Mouse (Mus musculus) heart, adult 18-20 months (tissue): ENCODE data around the gene Adamtsl4. TPM values are rescaled to one million over a fixed set of nuclear protein-coding genes. Genes with fewer than 3 reads are reported as not detected.

Source experiments
- DNase-seq, 2 experiments: peaks; one replicate each; pipeline ENCODE4 v3.0.0; 2021 to 2022; ENCODE audit warnings: mixed read lengths in 1 of 2
- microRNA-seq, 2 experiments: library from miRNA; unstranded; fragments of <30 nt; microRNA quantifications; one replicate each; pipeline ENCODE4 v1.2.0; 2022
- total RNA-seq, 2 experiments: library from RNA; stranded (reverse); gene quantifications; 2 replicates each; pipeline ENCODE4 v1.2.3; 2021

Gene Adamtsl4
- total RNA-seq, 2 experiments from 2014 or later = 39.1 to 40.6 TPM

GRCm38 (mm10) chr3:95635636-95636035, 52.1 kb downstream of the Adamtsl4 start:
- DNase-seq = peak in 1 of 2 experiments; percentile 46

DNA sequence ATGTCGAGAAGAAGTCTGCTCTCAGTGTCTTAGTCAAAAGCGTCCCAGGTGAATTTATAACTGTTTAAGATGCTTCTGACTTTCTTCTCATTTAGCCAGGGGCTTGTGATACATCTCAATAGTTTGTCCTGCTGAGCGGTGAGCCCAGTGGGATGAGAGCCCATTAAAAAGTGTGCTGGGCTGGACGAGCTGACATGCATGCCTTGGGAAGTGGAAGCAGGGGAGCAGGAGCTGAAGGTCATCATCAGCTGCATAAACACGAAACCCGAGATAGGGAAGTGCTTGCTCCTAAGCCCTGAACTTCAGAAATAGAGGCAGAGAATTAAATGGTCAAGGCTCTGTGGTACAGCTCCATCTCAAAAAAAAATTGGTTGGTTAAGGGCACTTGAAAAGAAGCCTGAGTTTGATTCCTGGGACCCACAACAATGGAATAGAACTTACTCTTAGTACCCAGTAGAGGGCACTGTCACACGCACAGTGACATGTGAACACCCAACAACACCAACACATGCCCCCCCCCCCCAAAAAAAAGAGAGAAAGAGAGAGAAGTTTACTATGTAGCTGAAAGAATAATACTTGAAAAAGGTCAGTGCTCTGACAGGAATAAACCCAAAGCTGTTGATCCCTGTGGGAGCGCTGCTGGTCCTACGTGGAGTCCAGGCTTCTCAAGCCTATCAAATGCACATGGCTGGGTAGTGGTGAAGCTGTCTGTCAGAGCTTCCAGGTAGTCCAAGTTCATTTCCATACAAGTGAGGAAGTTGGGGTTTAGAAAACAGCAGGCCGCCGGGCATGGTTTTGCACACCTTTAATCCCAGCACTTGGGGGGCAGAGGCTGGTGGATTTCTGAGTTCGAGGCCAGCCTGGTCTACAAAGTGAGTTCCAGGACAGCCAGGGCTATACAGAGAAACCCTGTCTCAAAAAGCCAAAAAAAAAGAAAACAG, 54.8 kb downstream of the Adamtsl4 start:
- DNase-seq = peak in 1 of 2 experiments; percentile 46

GRCm38 (mm10) chr3:95631304-95631703, 56.4 kb downstream of the Adamtsl4 start:
- no peak for DNase-seq

DNA sequence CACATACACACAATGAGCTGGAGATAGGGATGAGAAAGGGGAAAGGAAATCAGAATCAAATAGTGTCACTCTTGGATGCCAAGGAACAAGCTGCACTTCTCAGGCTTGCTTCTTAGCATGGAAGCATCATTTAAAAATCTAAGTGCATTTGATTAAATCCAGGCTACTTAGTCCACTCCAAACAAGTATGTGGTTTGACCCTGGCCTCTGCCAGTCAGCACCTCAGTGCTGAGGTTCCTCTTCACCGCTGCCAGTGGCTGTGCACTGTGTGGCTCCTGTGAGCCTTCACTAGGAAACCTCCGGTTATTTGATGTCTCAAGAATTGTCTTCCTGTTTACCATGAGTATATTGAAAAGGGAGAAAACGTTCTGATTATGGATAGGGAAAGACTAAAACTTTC, 56.9 kb downstream of the Adamtsl4 start:
- DNase-seq = no peak

GRCm38 (mm10) chr3:95629755-95630154, 58.0 kb downstream of the Adamtsl4 start:
- DNase-seq = peak in 1 of 2 experiments; percentile 36

- no peak for DNase-seq
Measured at GRCm38 (mm10) chr3:95627763-95628162, 60.0 kb downstream of the Adamtsl4 start.

Small RNA genes lying within 50 kb of the gene (microRNA-seq; reads per million reads assigned to microRNA genes)
- 0 to 0.27 reads per million in 2 experiments for gene Mir7014

Other genes starting within 250 kb of the Adamtsl4 start
- 1 to 10 TPM; 5.5 to 7.4 TPM for gene Ctsk, start 188.7 kb downstream of the Adamtsl4 start, total RNA-seq
- gene Ctss, start 161.1 kb downstream of the Adamtsl4 start, total RNA-seq = 10 to 100 TPM; 18.2 to 24.3 TPM
- gene Hormad1, start 128.2 kb downstream of the Adamtsl4 start, total RNA-seq = not detected
- 10 to 100 TPM; 18.0 to 19.9 TPM for gene Golph3l, start 99.0 kb downstream of the Adamtsl4 start, total RNA-seq
- 10 to 100 TPM; 74.3 to 75.2 TPM for gene Ensa, start 62.9 kb downstream of the Adamtsl4 start, total RNA-seq
- 100 to 1,000 TPM; 159 to 167 TPM for gene Mcl1, start 29.1 kb downstream of the Adamtsl4 start, total RNA-seq
- gene Ecm1, start 51.7 kb upstream of the Adamtsl4 start, total RNA-seq = 10 to 100 TPM; 46.4 to 52.7 TPM
- 10 to 100 TPM; 44.4 to 49.4 TPM for gene Tars2, start 72.3 kb upstream of the Adamtsl4 start, total RNA-seq
- gene Rprd2, start 130.9 kb upstream of the Adamtsl4 start, total RNA-seq = 10 to 100 TPM; 42.5 to 44.6 TPM
- 10 to 100 TPM; 20.5 to 22.9 TPM for gene Prpf3, start 168.0 kb upstream of the Adamtsl4 start, total RNA-seq
- gene Mrps21, start 183.6 kb upstream of the Adamtsl4 start, total RNA-seq = 100 to 1,000 TPM; 323 to 346 TPM
- 1 to 10 TPM; 5.9 TPM for gene Ciart, start 194.3 kb upstream of the Adamtsl4 start, total RNA-seq
- 1 to 10 TPM; 7.6 to 9.6 TPM for gene BC028528, start 204.1 kb upstream of the Adamtsl4 start, total RNA-seq
- gene Aph1a, start 206.1 kb upstream of the Adamtsl4 start, total RNA-seq = 100 to 1,000 TPM; 109 to 125 TPM
- 100 to 1,000 TPM; 137 to 170 TPM for gene Car14, start 216.8 kb upstream of the Adamtsl4 start, total RNA-seq
- 10 to 100 TPM; 87.2 to 89.3 TPM for gene Anp32e, start 241.3 kb upstream of the Adamtsl4 start, total RNA-seq